Mouse (Mus musculus) macrophage (primary cell): ENCODE data around the gene Dusp16. TPM values are rescaled to one million over a fixed set of nuclear protein-coding genes. Genes with fewer than 3 reads are reported as not detected.

ENCODE experiments used
- H3K27ac ChIP-seq: fragments of 350-480 bp; formaldehyde crosslinking; 2 replicates; pipeline ENCODE4 v1.9.0; 2021
- H3K36me3 ChIP-seq: fragments of 350-480 bp; formaldehyde crosslinking; 2 replicates; pipeline ENCODE4 v1.9.0; 2021; ENCODE audit errors: inconsistent target
- H3K4me3 ChIP-seq: fragments of 350-480 bp; formaldehyde crosslinking; 2 replicates; pipeline ENCODE4 v1.9.0; 2021; ENCODE audit errors: inconsistent target
- H3K79me2 ChIP-seq: fragments of 350-480 bp; formaldehyde crosslinking; 2 replicates; pipeline ENCODE4 v1.9.0; 2021; ENCODE audit errors: inconsistent target
- WGBS: methylation state at CpG from one replicate; pipeline ENCODE4 v1.1.7; 2026; ENCODE audit warnings: inconsistent platforms; ENCODE audit not compliant: missing documents; 5-methylcytosine and 5-hydroxymethylcytosine counted together
- polyA plus RNA-seq: library from polyadenylated mRNA; stranded (reverse); fragments of 250-400 nt; gene quantifications from 3 replicates; pipeline ENCODE4 v1.2.4, GENCODE M21; 2018; ENCODE audit warnings: inconsistent platforms

The Dusp16 gene
- polyA plus RNA-seq, 1 experiment from 2014 or later = 5.5 TPM

DNA sequence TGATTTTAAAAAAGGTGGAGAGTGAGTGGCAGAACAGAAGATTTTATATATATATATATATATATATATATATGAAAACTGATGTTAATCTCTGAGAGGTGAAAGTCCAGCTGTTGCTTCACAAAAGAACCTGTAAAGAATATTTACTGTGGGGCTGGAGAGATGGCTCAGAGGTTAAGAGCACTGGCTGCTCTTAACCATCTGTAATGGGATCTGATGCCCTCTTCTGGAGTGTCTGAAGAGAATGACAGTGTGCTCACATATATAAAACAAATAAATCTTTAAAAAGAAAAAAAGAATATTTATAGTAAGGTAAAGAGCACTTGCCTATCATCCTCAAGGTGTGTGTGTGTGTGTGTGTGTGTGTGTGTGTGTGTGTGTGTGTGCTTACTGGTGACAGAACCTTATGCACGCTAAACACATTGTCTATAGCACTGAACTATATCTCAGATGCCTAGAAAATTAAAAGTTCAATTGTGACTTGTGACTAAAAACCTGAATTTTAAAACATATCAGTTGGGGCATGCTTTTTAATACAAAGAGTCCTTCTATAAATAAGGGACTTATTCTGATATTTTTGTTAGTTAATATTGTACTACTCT, 19.0 kb downstream of the Dusp16 start:
- Histone ChIP-seq H3K4me3 (no peak overlapping the region), H3K27ac (no peak overlapping the region), H3K36me3 (no peaks in the 10 kb centered on the region), H3K79me2 (peaks cover 20% of the 10 kb centered on the region)
- no CpG with 5 or more reads among the region's 1 CpGs for WGBS

- no peaks in the 10 kb centered on the region for H3K36me3 ChIP-seq
- no peak overlapping the region for H3K4me3 ChIP-seq
- peaks cover 17% of the 10 kb centered on the region; the same call in 1 of the 2 replicates for H3K79me2 ChIP-seq
- no peak overlapping the region for H3K27ac ChIP-seq
Observed at GRCm38 (mm10) chr6:134770339-134770738, 22.1 kb downstream of the Dusp16 start.

GRCm38 (mm10) chr6:134764441-134765061, 27.9 kb downstream of the Dusp16 start:
- Histone ChIP-seq H3K27ac (no peak overlapping the region), H3K36me3 (no peaks in the 10 kb centered on the region), H3K79me2 (peaks cover 20% of the 10 kb centered on the region; the same call in 1 of the 2 replicates), H3K4me3 (no peak overlapping the region)
- WGBS = 95% methylated on average over 5 of the region's 5 CpGs

DNA sequence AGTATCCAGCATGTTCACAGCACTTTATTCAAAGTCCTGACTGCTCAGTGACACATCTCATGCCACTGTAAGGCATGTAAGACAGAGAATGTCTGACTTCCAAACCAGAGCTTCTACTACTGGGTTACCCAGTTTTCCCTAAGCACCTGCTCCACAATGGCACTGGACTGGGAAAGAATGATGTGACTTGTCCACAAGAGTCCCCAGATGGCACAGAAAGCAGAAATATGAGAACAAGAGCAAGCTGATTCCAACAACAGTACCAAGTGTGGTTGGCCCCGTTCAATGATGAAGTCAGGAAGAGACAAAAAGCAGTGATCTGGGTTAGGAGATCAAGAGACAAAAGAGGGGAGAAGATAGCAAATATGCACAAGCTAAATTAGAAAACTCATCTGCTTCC, 29.0 kb downstream of the Dusp16 start:
- 93% methylated on average over 1 of the region's 1 CpGs for WGBS
- H3K79me2 ChIP-seq = peaks cover 20% of the 10 kb centered on the region; the same call in 1 of the 2 replicates
- H3K4me3 ChIP-seq = no peak overlapping the region
- H3K36me3 ChIP-seq = no peaks in the 10 kb centered on the region
- no peak overlapping the region for H3K27ac ChIP-seq

- no peaks in the 10 kb centered on the region for H3K36me3 ChIP-seq
- H3K79me2 ChIP-seq = peaks cover 17% of the 10 kb centered on the region; the same call in 1 of the 2 replicates
- no peak overlapping the region for H3K27ac ChIP-seq
- H3K4me3 ChIP-seq = no peak overlapping the region
- WGBS = 100% methylated on average over 2 of the region's 2 CpGs
Observed at GRCm38 (mm10) chr6:134761808-134762207, 30.6 kb downstream of the Dusp16 start.

- 93% methylated on average over 5 of the region's 5 CpGs for WGBS
- Histone ChIP-seq H3K79me2 (peaks cover 11% of the 10 kb centered on the region; the same call in 1 of the 2 replicates), H3K36me3 (no peaks in the 10 kb centered on the region), H3K27ac (no peak overlapping the region), H3K4me3 (no peak overlapping the region)
Observed at GRCm38 (mm10) chr6:134760926-134761544, 31.4 kb downstream of the Dusp16 start.

DNA sequence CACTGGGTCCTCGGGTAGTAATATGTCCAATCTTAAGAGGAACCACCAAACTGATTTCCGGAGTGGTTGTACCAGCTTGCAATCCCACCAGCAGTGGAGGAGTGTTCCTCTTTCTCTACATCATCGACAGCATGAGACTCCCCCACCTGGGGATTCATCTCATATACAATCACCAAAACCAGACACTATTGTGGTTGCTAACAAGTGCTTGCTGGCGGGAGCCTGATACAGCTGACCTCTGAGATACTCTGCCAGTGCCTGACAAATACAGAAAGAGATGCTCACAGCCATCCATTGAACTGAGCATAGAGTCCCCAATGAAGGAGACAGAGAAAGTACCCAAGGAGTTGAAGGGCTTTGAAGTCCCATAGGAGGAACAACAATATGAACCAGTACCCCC, 36.4 kb downstream of the Dusp16 start:
- WGBS = 48% methylated on average over 4 of the region's 4 CpGs
- no peaks in the 10 kb centered on the region for H3K36me3 ChIP-seq

GRCm38 (mm10) chr6:134753858-134754257, 38.6 kb downstream of the Dusp16 start:
- Histone ChIP-seq H3K4me3 (no peak overlapping the region), H3K27ac (no peak overlapping the region), H3K79me2 (no peaks in the 10 kb centered on the region), H3K36me3 (no peaks in the 10 kb centered on the region)
- 91% methylated on average over 11 of the region's 11 CpGs for WGBS

More for the DNA sequence above, 36.4 kb downstream of the Dusp16 start:
- Histone ChIP-seq H3K79me2 (no peaks in the 10 kb centered on the region), H3K4me3 (no peak overlapping the region), H3K27ac (no peak overlapping the region)

DNA sequence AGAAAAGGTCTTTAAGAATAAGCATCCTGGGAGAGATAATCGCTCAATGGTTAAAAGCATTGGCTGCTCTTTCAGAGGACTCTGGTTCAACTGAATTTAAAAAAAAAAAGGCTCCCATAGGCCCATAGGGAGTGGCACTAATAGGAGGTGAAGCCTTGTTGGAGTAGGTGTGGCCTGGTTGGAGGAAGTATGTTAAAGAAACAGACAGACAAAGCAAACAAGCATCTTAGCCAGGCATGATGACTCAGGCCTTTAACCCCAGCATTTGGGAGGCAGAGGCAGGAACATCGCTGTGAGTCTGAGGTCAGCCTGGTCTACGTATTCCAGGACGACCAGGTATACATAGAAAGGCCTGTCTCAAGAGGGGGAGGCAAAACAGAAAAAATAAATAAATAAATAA, 39.0 kb downstream of the Dusp16 start:
- no peaks in the 10 kb centered on the region for H3K36me3 ChIP-seq
- H3K27ac ChIP-seq = no peak overlapping the region
- no peak overlapping the region for H3K4me3 ChIP-seq
- 70% methylated on average over 2 of the region's 4 CpGs for WGBS
- H3K79me2 ChIP-seq = no peaks in the 10 kb centered on the region

- Histone ChIP-seq H3K27ac (peak overlapping the region; percentile 31), H3K4me3 (no peak overlapping the region), H3K36me3 (no peaks in the 10 kb centered on the region), H3K79me2 (no peaks in the 10 kb centered on the region)
- 61% methylated on average over 5 of the region's 5 CpGs for WGBS
Observed at GRCm38 (mm10) chr6:134751883-134752647, 40.4 kb downstream of the Dusp16 start.

- Histone ChIP-seq H3K79me2 (no peaks in the 10 kb centered on the region), H3K4me3 (no peak overlapping the region), H3K27ac (no peak overlapping the region), H3K36me3 (no peaks in the 10 kb centered on the region)
- 92% methylated on average over 4 of the region's 4 CpGs for WGBS
Observed at GRCm38 (mm10) chr6:134751087-134751486, 41.3 kb downstream of the Dusp16 start.

- Histone ChIP-seq H3K4me3 (no peak overlapping the region), H3K36me3 (no peaks in the 10 kb centered on the region), H3K79me2 (no peaks in the 10 kb centered on the region), H3K27ac (no peak overlapping the region)
- WGBS = 89% methylated on average over 3 of the region's 3 CpGs
Observed at GRCm38 (mm10) chr6:134748126-134748525, 44.3 kb downstream of the Dusp16 start.

- no peak overlapping the region for H3K27ac ChIP-seq
- H3K4me3 ChIP-seq = no peak overlapping the region
- WGBS = 95% methylated on average over 7 of the region's 7 CpGs
- H3K79me2 ChIP-seq = no peaks in the 10 kb centered on the region
- H3K36me3 ChIP-seq = no peaks in the 10 kb centered on the region
Observed at GRCm38 (mm10) chr6:134745876-134746275, 46.5 kb downstream of the Dusp16 start.

DNA sequence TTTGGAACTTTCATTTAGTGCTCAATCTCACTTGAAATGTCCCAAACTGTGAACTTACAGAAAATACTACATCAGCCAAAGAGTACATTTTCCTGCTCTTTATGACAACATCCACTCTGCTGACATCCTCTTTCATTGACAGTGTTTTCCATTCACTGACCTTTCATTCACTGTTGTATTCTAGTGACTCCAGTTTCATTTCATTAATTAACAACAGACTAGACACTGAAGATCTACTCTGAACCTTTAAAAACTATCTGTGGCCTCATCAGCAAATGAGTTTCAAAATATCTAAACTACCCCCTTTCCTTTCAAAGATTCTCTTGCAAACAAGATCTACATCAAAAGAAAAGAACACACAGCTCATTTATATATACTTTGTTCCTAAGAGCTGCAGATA, 48.9 kb downstream of the Dusp16 start:
- no peak overlapping the region for H3K27ac ChIP-seq
- H3K79me2 ChIP-seq = no peaks in the 10 kb centered on the region
- H3K36me3 ChIP-seq = 0 out of 2 replicates have a peak, but pooled peaks cover 5% of the 10 kb centered on the region
- no peak overlapping the region for H3K4me3 ChIP-seq

- H3K27ac ChIP-seq = no peak overlapping the region
- H3K79me2 ChIP-seq = no peaks in the 10 kb centered on the region
- H3K36me3 ChIP-seq = 0 out of 2 replicates have a peak, but pooled peaks cover 7% of the 10 kb centered on the region
- H3K4me3 ChIP-seq = no peak overlapping the region
- WGBS = 91% methylated on average over 3 of the region's 3 CpGs
Observed at GRCm38 (mm10) chr6:134736853-134737252, 55.6 kb downstream of the Dusp16 start.
